Mouse (Mus musculus): ENCODE data around the gene Kcna6. TPM values are rescaled to one million over a fixed set of nuclear protein-coding genes. Genes with fewer than 3 reads are reported as not detected.

The Kcna6 gene
- polyA plus RNA-seq, 1 experiment: 0.23 TPM

GRCm38 (mm10) chr6:126664569-126664968 is 75.9 kb downstream of the Kcna6 start:
- Histone ChIP-seq H3K4me3 (ENCODE audit: low read depth, low read length) (no peak overlapping the region), H3K27ac (ENCODE audit: insufficient read depth, low read depth, low read length) (no peak overlapping the region), H3K36me3 (ENCODE audit: control insufficient read depth, insufficient read depth, low read length) (no peaks in the 10 kb centered on the region), H3K4me1 (ENCODE audit: control insufficient read depth, insufficient read depth, insufficient read length, low read length) (no peaks in the 10 kb centered on the region), H3K27me3 (ENCODE audit: control insufficient read depth, insufficient read depth, low read length) (no peaks in the 10 kb centered on the region)
- TF ChIP-seq CTCF (IDR thresholded peaks at IDR 0.05; ENCODE audit: extremely low read depth, insufficient read length, insufficient replicate concordance, low read depth, low read length) (no peak), POLR2A (IDR thresholded peaks at IDR 0.05; ENCODE audit: low read depth, low read length) (no peak)
- 63% methylated on average over 3 of the region's 3 CpGs for WGBS

Other genes with a start within 250 kb of the Kcna6 start
- 0.47 and 0.63 TPM in 2 replicates for gene Kcna5, start 205.3 kb downstream of the Kcna6 start, polyA plus RNA-seq (2012; rRNA removed)
- gene Kcna1, start 94.3 kb downstream of the Kcna6 start, polyA plus RNA-seq (2012; rRNA removed): 0.19 and 0.43 TPM in 2 replicates
- 49.3 and 93.4 TPM in 2 replicates for gene Ndufa9, start 108.5 kb upstream of the Kcna6 start, polyA plus RNA-seq (2012; rRNA removed)
- not detected in 2 replicates for gene Akap3, start 112.4 kb upstream of the Kcna6 start, polyA plus RNA-seq (2012; rRNA removed)
- gene Dyrk4, start 181.2 kb upstream of the Kcna6 start, polyA plus RNA-seq (2012; rRNA removed): 0.18 TPM in 2 replicates
- gene Rad51ap1, start 198.9 kb upstream of the Kcna6 start, polyA plus RNA-seq (2012; rRNA removed): 1.1 and 2.3 TPM in 2 replicates
- 0.57 and 1.1 TPM in 2 replicates for gene D6Wsu163e, start 199.3 kb upstream of the Kcna6 start, polyA plus RNA-seq (2012; rRNA removed)

Measured in small intestine, adult 2 months (tissue).